Mouse (Mus musculus): Measurements from ENCODE around the gene Foxd1. TPM values are rescaled to one million over a fixed set of nuclear protein-coding genes. Genes with fewer than 3 reads are reported as not detected.

Foxd1 gene
- total and polyA plus RNA-seq, 3 experiments: 0.05 to 0.06 TPM; not detected in 1

DNA sequence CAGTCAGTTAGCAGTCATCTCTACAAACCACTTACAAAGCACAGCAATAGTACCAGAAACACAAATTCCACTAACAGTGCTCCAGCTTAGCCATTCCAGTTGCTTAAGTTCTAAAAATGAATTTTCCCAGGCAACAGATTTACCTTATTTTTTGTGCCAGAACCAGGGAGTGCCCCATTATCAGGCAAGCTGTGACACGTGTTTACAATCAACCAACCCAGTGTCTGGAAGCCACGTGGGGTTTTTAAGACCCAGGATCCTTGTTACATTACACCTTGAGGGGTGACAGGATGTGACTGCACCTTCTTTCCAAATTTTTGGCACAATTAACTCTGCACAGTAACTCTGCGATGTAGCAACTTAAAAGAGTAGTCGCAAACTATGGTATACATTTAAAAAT lies 45.3 kb upstream of the Foxd1 start:
- Histone ChIP-seq H3K4me3 (no peak overlapping the region), H3K4me1 (ENCODE audit: control insufficient read depth, insufficient read depth, low read length) (peaks cover 3% of the 10 kb centered on the region; the same call in 1 of the 2 replicates), H3K27ac (no peak overlapping the region), H3K36me3 (ENCODE audit: control insufficient read depth, insufficient read depth, low read length) (peaks cover 28% of the 10 kb centered on the region), H3K79me2 (replicated peaks; ENCODE audit: control insufficient read depth, insufficient read depth, low read length) (no peaks in the 10 kb centered on the region), H3K9ac (ENCODE audit: low read depth, low read length) (no peak overlapping the region), H3K27me3 (ENCODE audit: control insufficient read depth, insufficient read depth, low read length) (no peaks in the 10 kb centered on the region)
- WGBS: 77% methylated on average over 4 of the region's 4 CpGs
- intact Hi-C loops (cut with DNase I): no loop called here
- TF ChIP-seq POLR2A (IDR thresholded peaks at IDR 0.05; ENCODE audit: insufficient read depth, low read depth, low read length) (no peak), CTCF (IDR thresholded peaks at IDR 0.05) (no peak), EP300 (IDR thresholded peaks at IDR 0.05; ENCODE audit: insufficient read depth, low read depth, low read length) (no peak)
- no peak for DNase-seq

- Histone ChIP-seq H3K79me2 (replicated peaks; ENCODE audit: control insufficient read depth, insufficient read depth, low read length) (peaks cover 5% of the 10 kb centered on the region; the same call in 1 of the 2 replicates), H3K4me3 (no peak overlapping the region), H3K36me3 (ENCODE audit: control insufficient read depth, insufficient read depth, low read length) (peaks cover 42% of the 10 kb centered on the region), H3K4me1 (ENCODE audit: control insufficient read depth, insufficient read depth, low read length) (peaks cover 4% of the 10 kb centered on the region), H3K27me3 (ENCODE audit: control insufficient read depth, insufficient read depth, low read length) (no peaks in the 10 kb centered on the region), H3K9ac (ENCODE audit: low read depth, low read length) (no peak overlapping the region), H3K27ac (no peak overlapping the region)
- no peak for TF ChIP-seq EP300 (IDR thresholded peaks at IDR 0.05; ENCODE audit: insufficient read depth, low read depth, low read length)
- no peak for TF ChIP-seq CTCF (IDR thresholded peaks at IDR 0.05)
- TF ChIP-seq POLR2A (IDR thresholded peaks at IDR 0.05; ENCODE audit: insufficient read depth, low read depth, low read length): no peak
- no peak for DNase-seq
- WGBS: 94% methylated on average over 5 of the region's 5 CpGs
- intact Hi-C loops (cut with DNase I): no loop called here
These were observed 42.4 kb upstream of the Foxd1 start for GRCm38 (mm10) chr13:98311597-98311996.

- H3K27ac ChIP-seq: no peak overlapping the region
- H3K36me3 ChIP-seq (ENCODE audit: control insufficient read depth, insufficient read depth, low read length): peaks cover 40% of the 10 kb centered on the region
- WGBS: 50% methylated on average over 7 of the region's 7 CpGs
- peaks cover 5% of the 10 kb centered on the region; the same call in 1 of the 2 replicates for H3K79me2 ChIP-seq (replicated peaks; ENCODE audit: control insufficient read depth, insufficient read depth, low read length)
- DNase-seq: no peak
- peaks cover 1% of the 10 kb centered on the region for H3K4me1 ChIP-seq (ENCODE audit: control insufficient read depth, insufficient read depth, low read length)
- intact Hi-C loops (cut with DNase I): no loop called here
- no peak overlapping the region for H3K9ac ChIP-seq (ENCODE audit: low read depth, low read length)
- TF ChIP-seq EP300 (IDR thresholded peaks at IDR 0.05; ENCODE audit: insufficient read depth, low read depth, low read length) (no peak), CTCF (IDR thresholded peaks at IDR 0.05) (no peak), POLR2A (IDR thresholded peaks at IDR 0.05; ENCODE audit: insufficient read depth, low read depth, low read length) (no peak)
- no peaks in the 10 kb centered on the region for H3K27me3 ChIP-seq (ENCODE audit: control insufficient read depth, insufficient read depth, low read length)
- H3K4me3 ChIP-seq: no peak overlapping the region
These were observed 40.4 kb upstream of the Foxd1 start for GRCm38 (mm10) chr13:98313631-98314030.

DNA sequence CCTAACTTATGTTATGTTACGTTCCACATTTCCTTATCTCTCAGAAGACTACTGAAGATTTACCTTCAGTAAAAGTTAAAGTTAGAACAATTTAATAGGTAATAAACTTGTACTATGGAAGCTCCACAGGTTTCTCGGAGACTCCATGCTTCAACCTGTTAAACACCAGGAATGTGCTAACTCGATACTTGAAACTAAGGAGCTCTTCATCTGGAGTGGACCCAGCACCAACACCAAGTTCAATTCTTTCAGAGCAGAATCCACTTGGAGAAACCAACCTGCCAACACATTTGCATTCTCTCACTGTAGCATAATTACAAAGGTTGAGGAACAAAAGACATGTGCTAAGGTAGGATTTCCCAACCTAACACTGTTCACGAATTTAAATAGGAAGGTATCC lies 38.9 kb upstream of the Foxd1 start:
- Histone ChIP-seq H3K79me2 (replicated peaks; ENCODE audit: control insufficient read depth, insufficient read depth, low read length) (peaks cover 5% of the 10 kb centered on the region; the same call in 1 of the 2 replicates), H3K4me3 (peak overlapping the region; percentile 9; the same call in 1 of the 2 replicates), H3K4me1 (ENCODE audit: control insufficient read depth, insufficient read depth, low read length) (peaks cover 1% of the 10 kb centered on the region), H3K36me3 (ENCODE audit: control insufficient read depth, insufficient read depth, low read length) (peaks cover 37% of the 10 kb centered on the region), H3K27me3 (ENCODE audit: control insufficient read depth, insufficient read depth, low read length) (no peaks in the 10 kb centered on the region), H3K9ac (ENCODE audit: low read depth, low read length) (no peak overlapping the region), H3K27ac (no peak overlapping the region)
- DNase-seq: no peak
- intact Hi-C loops (cut with DNase I): loop anchor here (5.0 kb wide), 1 partner anchor 53 kb away; the partner anchor contains the start of genes Ankra2 and Utp15
- TF ChIP-seq EP300 (IDR thresholded peaks at IDR 0.05; ENCODE audit: insufficient read depth, low read depth, low read length) (no peak), CTCF (IDR thresholded peaks at IDR 0.05) (no peak), POLR2A (IDR thresholded peaks at IDR 0.05; ENCODE audit: insufficient read depth, low read depth, low read length) (no peak)
- WGBS: 41% methylated on average over 4 of the region's 4 CpGs

- H3K9ac ChIP-seq (ENCODE audit: low read depth, low read length): peak overlapping the region; percentile 84
- no peak for DNase-seq
- intact Hi-C loops (cut with DNase I): loop anchor here (5.0 kb wide), 1 partner anchor 54 kb away; the partner anchor contains the start of genes Ankra2 and Utp15
- H3K27ac ChIP-seq: peak overlapping the region; percentile 89
- H3K27me3 ChIP-seq (ENCODE audit: control insufficient read depth, insufficient read depth, low read length): no peaks in the 10 kb centered on the region
- TF ChIP-seq POLR2A (IDR thresholded peaks at IDR 0.05; ENCODE audit: insufficient read depth, low read depth, low read length): no peak
- no peak for TF ChIP-seq EP300 (IDR thresholded peaks at IDR 0.05; ENCODE audit: insufficient read depth, low read depth, low read length)
- TF ChIP-seq CTCF (IDR thresholded peaks at IDR 0.05): no peak
- H3K79me2 ChIP-seq (replicated peaks; ENCODE audit: control insufficient read depth, insufficient read depth, low read length): peaks cover 5% of the 10 kb centered on the region; the same call in 1 of the 2 replicates
- H3K4me3 ChIP-seq: peak overlapping the region; percentile 87
- H3K36me3 ChIP-seq (ENCODE audit: control insufficient read depth, insufficient read depth, low read length): peaks cover 29% of the 10 kb centered on the region
- under 1% methylated on average over 17 of the region's 17 CpGs for WGBS
- peaks cover 1% of the 10 kb centered on the region for H3K4me1 ChIP-seq (ENCODE audit: control insufficient read depth, insufficient read depth, low read length)
These were observed 37.9 kb upstream of the Foxd1 start for GRCm38 (mm10) chr13:98316140-98316479.

- Histone ChIP-seq H3K36me3 (ENCODE audit: control insufficient read depth, insufficient read depth, low read length) (peaks cover 23% of the 10 kb centered on the region), H3K27me3 (ENCODE audit: control insufficient read depth, insufficient read depth, low read length) (no peaks in the 10 kb centered on the region), H3K9ac (ENCODE audit: low read depth, low read length) (peak within 1 kb of the TSS; percentile 84), H3K27ac (peak within 1 kb of the TSS; percentile 89), H3K4me3 (peak within 1 kb of the TSS; percentile 87), H3K4me1 (ENCODE audit: control insufficient read depth, insufficient read depth, low read length) (peaks cover 1% of the 10 kb centered on the region), H3K79me2 (replicated peaks; ENCODE audit: control insufficient read depth, insufficient read depth, low read length) (peaks cover 5% of the 10 kb centered on the region; the same call in 1 of the 2 replicates)
- intact Hi-C loops (cut with DNase I): loop anchor here (5.0 kb wide), 1 partner anchor 54 kb away; the partner anchor contains the start of genes Ankra2 and Utp15
- TF ChIP-seq EP300 (IDR thresholded peaks at IDR 0.05; ENCODE audit: insufficient read depth, low read depth, low read length) (0 out of 2 replicates have a peak, but pooled peaks have one; percentile 15), CTCF (IDR thresholded peaks at IDR 0.05) (peak; percentile 44), POLR2A (IDR thresholded peaks at IDR 0.05; ENCODE audit: insufficient read depth, low read depth, low read length) (peak; percentile 76)
- peak; percentile 93 to 95 for DNase-seq
- WGBS: under 1% methylated on average over 76 of the region's 90 CpGs
These were observed 37.4 kb upstream of the Foxd1 start, which contains the start of gene Btf3 for GRCm38 (mm10) chr13:98316480-98317245. TSS of gene Btf3 (minus strand) at chr13:98317006.
